Mouse (Mus musculus): ENCODE data around the gene Tctex1d4. TPM values are rescaled to one million over a fixed set of nuclear protein-coding genes. Genes with fewer than 3 reads are reported as not detected.

The Tctex1d4 gene
- polyA plus RNA-seq, 1 experiment = 61.4 TPM

DNA sequence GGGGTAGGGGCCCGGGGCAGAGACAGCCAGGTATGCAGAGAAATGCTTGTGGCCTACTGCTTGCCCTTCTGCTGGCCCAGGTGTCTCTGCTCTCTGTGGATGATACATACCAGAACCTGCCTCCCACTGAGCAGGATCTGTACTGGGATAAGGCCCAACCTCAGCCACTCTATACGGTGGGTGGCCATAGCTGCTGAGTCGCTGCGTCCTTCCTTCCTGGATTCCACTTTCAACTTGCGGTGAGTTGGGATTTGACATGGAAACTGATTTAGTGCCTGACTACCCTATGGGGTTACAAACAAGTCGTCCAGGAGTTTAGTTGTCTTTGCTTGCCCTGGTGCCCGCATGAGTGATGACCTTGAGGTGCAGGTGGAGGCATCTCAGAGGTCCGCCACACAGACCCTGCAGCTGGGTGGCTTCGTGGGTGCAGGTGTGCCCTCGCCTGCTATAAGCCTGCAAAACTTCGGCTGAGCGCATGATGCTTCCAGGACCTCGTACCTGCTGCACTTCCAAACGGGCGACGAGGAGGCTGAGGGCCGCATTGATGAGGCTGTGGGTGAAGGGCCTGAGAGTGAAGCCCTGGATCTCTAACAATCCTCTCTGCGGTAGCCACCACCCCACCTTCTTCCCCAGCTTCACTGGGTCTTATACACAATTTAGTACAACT is 21.6 kb downstream of the Tctex1d4 start:
- TF ChIP-seq POLR2A (IDR thresholded peaks at IDR 0.05; ENCODE audit: borderline replicate concordance, extremely low read depth, low read depth, low read length) = no peak
- no peak for TF ChIP-seq CTCF (IDR thresholded peaks at IDR 0.05; ENCODE audit: insufficient read depth, low read length)
- WGBS = 76% methylated on average over 18 of the region's 18 CpGs
- H3K4me3 ChIP-seq (replicated peaks; ENCODE audit: extremely low read depth, low read depth, low read length) = no peak overlapping the region
- no peak for DNase-seq
- H3K4me1 ChIP-seq (ENCODE audit: control insufficient read depth, insufficient read depth, low read length) = no peaks in the 10 kb centered on the region

DNA sequence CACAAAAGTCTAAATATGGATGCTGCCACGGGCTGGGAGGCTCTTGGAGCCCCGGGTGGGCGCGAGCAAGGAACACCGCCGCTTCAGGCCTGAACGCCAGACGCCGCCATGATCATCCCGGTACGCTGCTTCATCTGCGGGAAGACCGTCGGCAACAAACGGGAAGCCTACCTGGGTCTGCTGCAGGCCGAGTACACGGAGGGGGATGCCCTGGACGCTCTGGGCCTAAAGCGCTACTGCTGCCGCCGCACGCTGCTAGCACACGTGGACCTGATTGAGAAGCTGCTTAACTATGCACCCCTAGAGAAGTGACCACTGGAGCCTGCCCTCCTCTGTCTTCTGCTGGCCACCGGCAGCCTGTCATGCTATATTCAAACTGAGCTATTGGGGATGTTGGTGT is 22.2 kb downstream of the Tctex1d4 start:
- WGBS = 71% methylated on average over 24 of the region's 24 CpGs

DNA sequence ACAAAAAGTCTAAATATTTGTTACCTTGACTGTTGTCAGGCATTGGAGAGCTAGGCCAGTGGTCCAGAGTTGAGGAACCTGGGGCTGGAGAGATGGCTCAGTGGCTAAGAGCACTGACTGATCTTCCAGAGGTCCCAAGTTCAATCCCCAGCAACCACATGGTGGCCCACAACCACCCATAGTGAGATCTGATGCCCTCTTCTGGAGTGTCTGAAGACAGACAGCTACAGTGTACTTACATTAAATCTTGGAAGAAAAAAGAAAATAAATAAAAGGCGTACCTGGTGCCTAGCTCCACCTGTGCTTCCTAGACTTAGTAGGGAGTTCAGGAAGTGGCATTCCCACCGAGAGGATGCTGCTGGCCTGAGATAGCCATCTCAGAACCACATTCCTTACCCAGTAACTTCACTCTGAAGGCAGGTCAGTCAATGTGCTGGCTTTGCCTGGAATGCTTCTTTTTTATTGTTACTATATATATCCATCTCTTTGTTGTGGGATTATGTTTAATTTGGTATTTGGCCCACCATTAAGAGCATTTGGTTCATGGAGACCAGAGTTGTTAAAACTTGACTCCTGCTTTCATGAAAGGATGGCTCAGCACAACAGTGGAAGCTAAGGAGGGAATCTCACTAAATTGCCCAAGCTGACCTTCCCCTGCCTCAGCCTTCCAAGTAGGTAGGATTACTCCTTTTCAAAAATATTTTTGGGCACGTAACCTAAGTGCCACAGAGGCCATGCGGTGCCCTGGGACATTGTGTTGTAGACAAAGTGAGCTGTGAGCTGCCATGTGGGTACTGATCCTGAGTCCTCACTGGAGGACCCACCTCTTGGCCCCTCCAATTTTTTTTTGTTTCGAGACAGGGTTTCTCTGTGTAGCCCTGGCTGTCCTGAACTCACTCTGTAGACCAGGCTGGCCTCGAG is 23.0 kb downstream of the Tctex1d4 start:
- WGBS = 69% methylated on average over 6 of the region's 6 CpGs
- 0 out of 2 replicates have a peak, but pooled peaks cover 1% of the 10 kb centered on the region for H3K4me1 ChIP-seq (ENCODE audit: control insufficient read depth, insufficient read depth, low read length)
- H3K4me3 ChIP-seq (replicated peaks; ENCODE audit: extremely low read depth, low read depth, low read length) = no peak overlapping the region
- no peak for DNase-seq
- TF ChIP-seq CTCF (IDR thresholded peaks at IDR 0.05; ENCODE audit: insufficient read depth, low read length) (no peak), POLR2A (IDR thresholded peaks at IDR 0.05; ENCODE audit: borderline replicate concordance, extremely low read depth, low read depth, low read length) (no peak)

More for the DNA sequence above, 22.2 kb downstream of the Tctex1d4 start:
- TF ChIP-seq POLR2A (IDR thresholded peaks at IDR 0.05; ENCODE audit: borderline replicate concordance, extremely low read depth, low read depth, low read length) = no peak
- TF ChIP-seq CTCF (IDR thresholded peaks at IDR 0.05; ENCODE audit: insufficient read depth, low read length) = no peak
- no peak overlapping the region for H3K4me3 ChIP-seq (replicated peaks; ENCODE audit: extremely low read depth, low read depth, low read length)
- no peak for DNase-seq
- H3K4me1 ChIP-seq (ENCODE audit: control insufficient read depth, insufficient read depth, low read length) = no peaks in the 10 kb centered on the region

DNA sequence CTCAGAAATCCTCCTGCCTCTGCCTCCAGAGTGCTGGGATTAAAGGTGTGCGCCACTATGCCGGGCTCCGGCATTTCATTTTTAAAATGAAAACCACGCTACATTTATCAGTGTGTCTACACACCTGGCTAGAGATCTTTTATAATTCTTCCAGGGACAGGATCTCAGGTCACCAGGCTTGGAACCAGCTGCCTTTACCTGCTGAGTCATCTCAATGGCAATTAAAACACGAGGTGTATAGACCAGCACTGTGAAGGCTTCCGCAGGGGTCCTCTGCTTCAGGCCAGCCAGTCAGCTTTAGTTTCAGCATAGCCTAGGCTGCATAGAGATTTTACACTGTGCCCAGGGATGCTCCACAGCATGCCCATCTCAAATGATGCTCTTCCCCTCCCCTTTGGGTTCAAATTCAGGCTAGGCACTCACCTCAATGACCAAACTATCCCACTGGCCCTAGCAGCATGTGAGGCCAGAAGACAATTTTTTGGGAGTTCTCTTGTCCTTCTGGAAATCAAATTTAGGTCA is 23.7 kb downstream of the Tctex1d4 start:
- 91% methylated on average over 6 of the region's 6 CpGs for WGBS
- TF ChIP-seq CTCF (IDR thresholded peaks at IDR 0.05; ENCODE audit: insufficient read depth, low read length) = no peak
- no peak for TF ChIP-seq POLR2A (IDR thresholded peaks at IDR 0.05; ENCODE audit: borderline replicate concordance, extremely low read depth, low read depth, low read length)
- no peak overlapping the region for H3K4me3 ChIP-seq (replicated peaks; ENCODE audit: extremely low read depth, low read depth, low read length)
- 0 out of 2 replicates have a peak, but pooled peaks cover 4% of the 10 kb centered on the region for H3K4me1 ChIP-seq (ENCODE audit: control insufficient read depth, insufficient read depth, low read length)
- DNase-seq = no peak

DNA sequence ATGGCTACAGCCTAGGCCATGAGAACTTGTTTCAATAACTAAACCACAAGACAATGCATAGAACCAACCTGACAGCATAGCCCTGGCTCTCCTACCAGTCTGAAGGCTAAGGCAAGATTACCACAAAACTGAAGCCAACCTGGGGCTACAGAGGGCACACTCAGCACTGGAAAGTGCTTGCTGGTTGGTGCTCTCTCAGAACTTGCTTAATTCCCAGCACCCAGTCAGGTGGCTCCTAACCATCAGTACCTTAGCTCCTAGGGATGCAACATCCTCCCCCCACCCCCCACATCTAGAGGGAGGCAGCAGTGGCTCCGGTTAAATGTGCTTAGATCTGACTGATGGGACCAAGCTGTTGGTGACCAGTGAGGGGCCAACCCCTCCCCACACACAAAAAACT is 24.8 kb downstream of the Tctex1d4 start:
- 69% methylated on average over 1 of the region's 1 CpGs for WGBS

DNA sequence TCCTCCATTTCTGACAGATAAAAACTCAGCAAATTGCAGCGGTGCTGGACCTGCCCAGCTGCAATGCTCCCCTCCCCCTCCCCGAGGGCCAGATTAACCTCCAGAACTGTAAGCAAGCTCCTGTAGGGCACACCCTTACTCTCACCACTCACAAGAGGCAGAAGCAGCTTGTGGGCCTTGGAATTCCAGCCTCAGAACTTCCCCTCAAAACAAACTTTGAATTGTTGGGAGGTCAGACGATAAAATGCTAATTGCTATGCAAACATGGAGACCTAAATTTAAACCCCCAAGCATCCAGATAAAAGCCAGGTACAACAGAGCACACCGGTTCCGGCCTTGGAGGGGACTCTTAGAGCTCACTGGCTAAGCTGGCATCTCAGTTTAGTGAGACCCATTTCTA is 26.1 kb downstream of the Tctex1d4 start:
- WGBS = 52% methylated on average over 5 of the region's 5 CpGs
- no peak for TF ChIP-seq CTCF (IDR thresholded peaks at IDR 0.05; ENCODE audit: insufficient read depth, low read length)
- TF ChIP-seq POLR2A (IDR thresholded peaks at IDR 0.05; ENCODE audit: borderline replicate concordance, extremely low read depth, low read depth, low read length) = no peak
- DNase-seq = no peak

More for the DNA sequence above, 24.8 kb downstream of the Tctex1d4 start:
- TF ChIP-seq CTCF (IDR thresholded peaks at IDR 0.05; ENCODE audit: insufficient read depth, low read length) = no peak
- no peak for TF ChIP-seq POLR2A (IDR thresholded peaks at IDR 0.05; ENCODE audit: borderline replicate concordance, extremely low read depth, low read depth, low read length)
- no peak for DNase-seq
- no peak overlapping the region for H3K4me3 ChIP-seq (replicated peaks; ENCODE audit: extremely low read depth, low read depth, low read length)
- H3K4me1 ChIP-seq (ENCODE audit: control insufficient read depth, insufficient read depth, low read length) = 0 out of 2 replicates have a peak, but pooled peaks cover 4% of the 10 kb centered on the region

DNA sequence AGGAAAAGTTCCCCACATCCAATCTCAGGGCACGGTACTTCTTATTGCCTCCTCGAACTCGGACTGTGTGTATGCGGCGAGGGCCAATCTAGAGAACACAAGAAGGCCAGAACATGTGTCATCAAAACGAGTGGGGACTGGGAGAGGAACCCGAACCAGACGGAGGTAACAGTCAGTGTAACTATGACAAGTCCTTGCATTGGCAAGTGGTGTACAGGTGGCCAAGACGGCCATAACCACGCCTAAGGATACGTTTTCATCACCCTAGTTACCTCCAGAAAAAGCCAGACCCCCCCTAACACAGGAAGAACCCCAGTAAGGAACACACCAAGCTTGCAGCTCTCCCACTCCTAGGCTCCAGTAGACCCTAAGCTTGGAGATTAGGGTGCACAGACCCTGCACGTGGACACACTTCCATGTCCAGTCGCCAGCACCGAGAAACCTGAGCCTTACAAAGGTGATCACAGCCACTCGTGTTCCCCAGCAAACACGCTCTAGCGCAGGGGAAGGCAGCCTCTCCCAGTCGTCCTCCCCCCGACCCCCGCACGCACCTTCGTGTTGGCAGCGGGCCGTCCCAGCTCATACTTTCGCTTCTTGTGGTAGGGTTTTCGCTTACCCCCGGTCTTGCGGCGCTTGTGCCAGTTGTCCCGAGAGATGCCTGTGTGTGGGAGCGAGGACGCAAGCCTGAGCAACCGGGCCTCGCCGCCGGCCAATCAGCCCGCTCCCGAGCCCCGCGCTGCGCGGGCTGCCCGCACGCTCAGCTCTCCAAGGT is 28.6 kb downstream of the Tctex1d4 start:
- no peak for DNase-seq
- Histone ChIP-seq H3K4me3 (replicated peaks; ENCODE audit: extremely low read depth, low read depth, low read length) (peak overlapping the region; percentile 82), H3K4me1 (ENCODE audit: control insufficient read depth, insufficient read depth, low read length) (0 out of 2 replicates have a peak, but pooled peaks cover 4% of the 10 kb centered on the region)
- WGBS = 3% methylated on average over 44 of the region's 44 CpGs
- TF ChIP-seq POLR2A (IDR thresholded peaks at IDR 0.05; ENCODE audit: borderline replicate concordance, extremely low read depth, low read depth, low read length) (no peak), CTCF (IDR thresholded peaks at IDR 0.05; ENCODE audit: insufficient read depth, low read length) (no peak)

More for the DNA sequence above, 26.1 kb downstream of the Tctex1d4 start:
- Histone ChIP-seq H3K4me1 (ENCODE audit: control insufficient read depth, insufficient read depth, low read length) (0 out of 2 replicates have a peak, but pooled peaks cover 4% of the 10 kb centered on the region), H3K4me3 (replicated peaks; ENCODE audit: extremely low read depth, low read depth, low read length) (no peak overlapping the region)

DNA sequence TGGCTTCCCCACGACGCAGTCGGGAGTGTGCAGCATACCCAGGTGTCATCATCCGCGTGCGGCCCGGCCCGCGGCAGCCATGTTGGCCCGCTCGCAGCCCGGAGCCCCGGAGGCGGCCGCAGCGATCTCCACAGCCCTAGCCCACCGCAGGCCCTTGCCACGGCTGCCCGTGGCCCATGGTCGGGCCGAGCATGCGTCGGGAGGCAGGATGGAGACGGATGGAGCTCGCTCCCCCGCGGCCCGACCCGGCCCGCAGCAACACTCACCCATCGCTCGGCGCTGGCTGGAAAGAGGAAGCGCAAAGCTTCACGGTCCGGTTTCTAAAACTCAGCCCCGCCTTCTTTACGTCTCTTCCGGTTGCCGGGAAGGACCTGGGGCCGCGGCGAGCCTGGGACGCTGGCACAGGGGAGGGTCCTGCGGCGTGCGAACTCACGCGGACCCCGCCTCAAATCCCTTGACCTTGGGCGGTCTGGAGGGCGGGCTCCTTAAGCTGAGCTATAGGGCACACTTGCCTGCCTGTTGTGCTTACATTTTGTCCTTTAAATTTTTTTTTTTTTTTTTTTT is 29.3 kb downstream of the Tctex1d4 start, which contains the start of gene Rps8:
TSS of gene Rps8 (minus strand) at position 452 of the 564 bp plus-strand sequence.
- peak; percentile 86 for DNase-seq
- under 1% methylated on average over 52 of the region's 52 CpGs for WGBS
- peak within 1 kb of the TSS; percentile 82 for H3K4me3 ChIP-seq (replicated peaks; ENCODE audit: extremely low read depth, low read depth, low read length)
- 0 out of 2 replicates have a peak, but pooled peaks cover 4% of the 10 kb centered on the region for H3K4me1 ChIP-seq (ENCODE audit: control insufficient read depth, insufficient read depth, low read length)
- TF ChIP-seq POLR2A (IDR thresholded peaks at IDR 0.05; ENCODE audit: borderline replicate concordance, extremely low read depth, low read depth, low read length) (peak; percentile 93), CTCF (IDR thresholded peaks at IDR 0.05; ENCODE audit: insufficient read depth, low read length) (no peak)
